Mouse (Mus musculus) liver, adult (tissue): ENCODE results near the gene Suox.

Experiments
- GATA4 ChIP-seq: IDR thresholded peaks from 2 replicates; pipeline ENCODE4 v1.6.1; 2014; ENCODE audit warnings: mild to moderate bottlenecking, low read length; ENCODE audit not compliant: insufficient replicate concordance

The Suox gene

DNA sequence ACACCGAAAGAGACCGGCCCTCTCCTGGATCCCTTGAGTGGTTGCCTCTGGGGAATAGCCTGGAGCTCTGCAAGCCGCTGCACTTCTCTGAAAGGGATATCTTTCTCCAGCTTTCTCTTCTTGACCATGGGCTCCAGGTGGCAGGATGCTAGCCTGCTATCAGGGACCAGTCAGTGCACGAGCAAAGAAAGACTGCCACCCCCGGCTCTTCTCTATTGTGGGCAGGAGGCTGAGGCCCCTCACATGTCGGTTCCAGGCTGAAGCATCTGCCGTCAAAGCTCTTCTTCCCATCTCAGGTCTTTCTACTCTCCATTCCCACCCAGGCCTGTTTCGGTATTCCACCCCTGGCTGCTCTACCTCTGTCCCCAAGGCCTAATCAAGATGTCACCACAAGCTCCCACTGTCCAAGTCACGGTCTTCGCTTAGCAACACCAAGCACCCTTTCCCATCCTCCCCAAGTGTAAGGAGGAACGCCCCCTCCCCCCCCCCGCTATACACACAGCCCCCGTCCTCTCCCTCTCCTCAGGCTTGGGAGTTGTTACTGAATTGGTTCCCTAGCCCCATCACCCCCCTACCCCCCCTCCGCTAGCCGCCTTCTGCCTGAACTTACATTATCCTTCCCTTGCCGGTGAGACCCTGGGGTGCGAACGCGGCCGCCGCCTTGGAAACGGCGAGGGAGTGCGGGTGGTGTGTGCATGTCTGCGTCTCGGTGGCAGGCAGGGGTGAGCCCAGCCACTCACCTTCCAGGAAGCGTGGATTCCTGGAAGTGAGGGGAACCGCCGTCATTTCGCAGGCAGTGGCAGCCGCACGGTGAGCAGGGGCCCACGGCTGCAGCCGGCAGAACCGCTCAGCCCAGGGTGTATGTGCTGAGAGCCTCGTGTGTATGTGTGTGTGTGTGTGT, 28.5 kb downstream of the Suox start, which contains the start of gene Ikzf4:
TSS of gene Ikzf4 (minus strand) at position 881 of the 901 bp plus-strand sequence.
- no peak for TF ChIP-seq GATA4

GRCm38 (mm10) chr10:128642749-128643148, 31.1 kb downstream of the Suox start:
- no peak for TF ChIP-seq GATA4

DNA sequence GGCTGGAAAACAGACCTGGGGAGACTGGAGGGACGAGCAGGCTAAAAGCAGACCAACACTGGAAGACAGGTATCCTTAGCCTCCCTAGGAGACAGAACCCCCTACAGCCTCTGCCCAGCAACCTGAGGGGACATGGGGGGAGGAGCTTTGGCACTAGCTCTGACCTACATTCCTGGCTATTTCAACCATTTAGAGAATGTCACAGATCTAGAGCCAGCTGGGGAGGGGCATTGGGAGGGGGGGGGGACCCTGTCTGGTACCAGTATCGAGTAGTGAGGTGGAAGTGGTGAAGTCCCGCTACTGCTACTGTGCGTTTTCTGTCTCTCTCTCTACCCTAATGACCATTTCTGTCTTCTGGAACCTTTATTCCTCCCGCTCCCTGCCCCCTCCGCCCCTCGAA, 32.0 kb downstream of the Suox start:
- TF ChIP-seq GATA4 = no peak

GRCm38 (mm10) chr10:128640891-128641290, 33.0 kb downstream of the Suox start:
- no peak for TF ChIP-seq GATA4

GRCm38 (mm10) chr10:128639999-128640398, 33.9 kb downstream of the Suox start:
- no peak for TF ChIP-seq GATA4

DNA sequence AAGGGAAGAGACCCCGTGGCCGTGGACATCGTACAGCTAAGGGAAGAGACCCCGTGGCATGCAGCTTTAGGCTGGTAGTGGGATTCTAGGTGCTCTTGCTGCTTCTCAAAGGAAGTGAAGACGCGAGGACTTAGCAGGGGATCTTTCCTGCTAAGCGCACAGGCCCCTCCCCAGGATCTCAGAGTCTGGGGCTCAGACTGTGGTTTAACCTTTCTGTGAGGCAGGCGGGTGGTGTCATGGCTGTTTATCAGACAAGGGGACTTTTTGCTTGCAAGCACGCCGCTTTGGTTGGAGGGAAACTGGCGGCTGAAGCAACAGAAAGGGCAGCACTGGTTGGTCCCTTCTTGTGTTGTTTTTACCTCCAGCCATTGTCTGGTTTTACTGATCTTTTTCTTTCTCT, 36.9 kb downstream of the Suox start:
- no peak for TF ChIP-seq GATA4

GRCm38 (mm10) chr10:128636561-128636960, 37.3 kb downstream of the Suox start:
- no peak for TF ChIP-seq GATA4

GRCm38 (mm10) chr10:128635697-128636096, 38.2 kb downstream of the Suox start:
- no peak for TF ChIP-seq GATA4

DNA sequence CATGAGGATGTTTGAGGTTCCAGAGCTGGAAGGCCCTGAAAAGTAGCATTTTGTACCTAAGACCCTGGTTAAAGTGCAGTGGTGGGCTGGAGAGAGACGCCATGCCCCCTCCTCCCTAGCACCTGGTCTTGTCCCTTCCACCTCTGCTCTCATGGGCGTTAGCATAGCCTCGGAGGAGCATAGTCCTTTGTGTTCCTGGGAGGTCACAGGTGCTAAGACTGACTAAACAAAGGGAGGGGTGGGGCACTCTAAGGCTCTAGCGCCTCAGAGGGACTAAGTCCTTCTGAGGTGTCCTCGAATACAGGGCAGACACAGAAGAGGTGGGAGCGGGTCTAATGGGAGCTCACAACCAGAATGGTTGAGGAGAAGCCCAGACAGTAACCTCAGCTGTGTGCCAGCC, 42.3 kb downstream of the Suox start:
- TF ChIP-seq GATA4 = no peak

GRCm38 (mm10) chr10:128629746-128630145, 44.1 kb downstream of the Suox start:
- no peak for TF ChIP-seq GATA4

GRCm38 (mm10) chr10:128627398-128628317, 46.2 kb downstream of the Suox start:
- TF ChIP-seq GATA4 = no peak

GRCm38 (mm10) chr10:128626311-128627310, 47.3 kb downstream of the Suox start, which contains the start of gene Rps26:
Gene Rps26, minus strand, starts transcription at chr10:128626747.
- TF ChIP-seq GATA4 = 0 out of 2 replicates have a peak, but pooled peaks have one; percentile 28

- no peak for TF ChIP-seq GATA4
Measured at GRCm38 (mm10) chr10:128625287-128625894, 48.5 kb downstream of the Suox start.

- TF ChIP-seq GATA4 = no peak
Measured at GRCm38 (mm10) chr10:128622702-128623101, 51.2 kb downstream of the Suox start.
